Mouse (Mus musculus) erythroblast, embryonic 14.5 days (primary cell): ENCODE measurements around the gene Ccdc120.

ENCODE experiments used
- GATA1 ChIP-seq: IDR thresholded peaks from 2 replicates; pipeline ENCODE4 v1.6.1; 2012; ENCODE audit warnings: low read length, inconsistent platforms, mixed read lengths
- TAL1 ChIP-seq: IDR thresholded peaks from 3 replicates; pipeline ENCODE4 v1.6.1; 2012; ENCODE audit warnings: low read length, inconsistent platforms, mixed read lengths

GRCm38 (mm10) chrX:7764657-7765280 is 14.1 kb upstream of the Ccdc120 start:
- no peak for TF ChIP-seq TAL1
- TF ChIP-seq GATA1, result no peak
